Mouse (Mus musculus) liver, adult 2 months (tissue): ENCODE measurements around the gene Ccdc148. TPM values are rescaled to one million over a fixed set of nuclear protein-coding genes. Genes with fewer than 3 reads are reported as not detected.

ENCODE experiments used
- DNase-seq: peaks from one replicate; pipeline ENCODE4 v3.0.0-alpha.2; 2011; ENCODE audit warnings: low read depth, low spot score; ENCODE audit errors: extremely low read depth
- H3K27ac ChIP-seq: fragments of 200-500 bp; replicated peaks from 2 replicates; pipeline ENCODE4 v1.5.1; 2012; ENCODE audit warnings: low read depth, mild to moderate bottlenecking, control low read depth, inconsistent platforms, low read length; ENCODE audit not compliant: insufficient read depth
- H3K27me3 ChIP-seq: fragments of 200-500 bp; 2 replicates; pipeline ENCODE4 v1.6.1; 2012; ENCODE audit warnings: mild to moderate bottlenecking, moderate library complexity, low read length, inconsistent platforms; ENCODE audit not compliant: control insufficient read depth, insufficient read depth
- H3K36me3 ChIP-seq: fragments of 200-500 bp; 2 replicates; pipeline ENCODE4 v1.6.1; 2012; ENCODE audit warnings: low read length, inconsistent platforms; ENCODE audit not compliant: control insufficient read depth, insufficient read depth
- H3K4me1 ChIP-seq: fragments of 200-500 bp; 2 replicates; pipeline ENCODE4 v1.6.1; 2011; ENCODE audit warnings: low read length; ENCODE audit not compliant: control insufficient read depth, insufficient read depth
- H3K4me3 ChIP-seq: fragments of 200-500 bp; 2 replicates; pipeline ENCODE4 v1.5.1; 2011; ENCODE audit warnings: low read depth, mild to moderate bottlenecking, control low read depth, low read length, moderate library complexity; ENCODE audit not compliant: insufficient read depth
- H3K79me2 ChIP-seq: fragments of 200-500 bp; 2 replicates; pipeline ENCODE4 v1.6.1; 2012; ENCODE audit warnings: inconsistent platforms, mild to moderate bottlenecking, low read length, moderate library complexity; ENCODE audit not compliant: control insufficient read depth, insufficient read depth
- H3K9ac ChIP-seq: fragments of 200-500 bp; 2 replicates; pipeline ENCODE4 v1.6.1; 2012; ENCODE audit warnings: low read depth, mild to moderate bottlenecking, control low read depth, inconsistent platforms, low read length
- CTCF ChIP-seq: fragments of 200-500 bp; IDR thresholded peaks from 2 replicates; pipeline ENCODE4 v1.5.1; 2011; ENCODE audit warnings: low read depth, low read length, control low read depth
- POLR2A ChIP-seq: fragments of 200-500 bp; IDR thresholded peaks from 2 replicates; pipeline ENCODE4 v1.6.1; 2011; ENCODE audit warnings: low read length, control low read depth; ENCODE audit not compliant: insufficient read depth; ENCODE audit errors: extremely low read depth
- WGBS: fragments of 180-500 bp; shearing (Covaris S2); methylation state at CpG from one replicate; pipeline ENCODE4 v1.1.7; 2018; 5-methylcytosine and 5-hydroxymethylcytosine counted together
- polyA plus RNA-seq: library from polyadenylated mRNA; depleted of rRNA; stranded (reverse); fragments of >200 nt; gene quantifications from 2 replicates; pipeline ENCODE4 v1.2.3, GENCODE M21; 2012
- total RNA-seq: library from RNA; depleted of rRNA; stranded (reverse); fragments of >200 nt; gene quantifications from 2 replicates; pipeline ENCODE4 v1.2.3, GENCODE M21; 2014

Ccdc148 gene
- total and polyA plus RNA-seq, 2 experiments = 0.05 to 0.92 TPM

DNA sequence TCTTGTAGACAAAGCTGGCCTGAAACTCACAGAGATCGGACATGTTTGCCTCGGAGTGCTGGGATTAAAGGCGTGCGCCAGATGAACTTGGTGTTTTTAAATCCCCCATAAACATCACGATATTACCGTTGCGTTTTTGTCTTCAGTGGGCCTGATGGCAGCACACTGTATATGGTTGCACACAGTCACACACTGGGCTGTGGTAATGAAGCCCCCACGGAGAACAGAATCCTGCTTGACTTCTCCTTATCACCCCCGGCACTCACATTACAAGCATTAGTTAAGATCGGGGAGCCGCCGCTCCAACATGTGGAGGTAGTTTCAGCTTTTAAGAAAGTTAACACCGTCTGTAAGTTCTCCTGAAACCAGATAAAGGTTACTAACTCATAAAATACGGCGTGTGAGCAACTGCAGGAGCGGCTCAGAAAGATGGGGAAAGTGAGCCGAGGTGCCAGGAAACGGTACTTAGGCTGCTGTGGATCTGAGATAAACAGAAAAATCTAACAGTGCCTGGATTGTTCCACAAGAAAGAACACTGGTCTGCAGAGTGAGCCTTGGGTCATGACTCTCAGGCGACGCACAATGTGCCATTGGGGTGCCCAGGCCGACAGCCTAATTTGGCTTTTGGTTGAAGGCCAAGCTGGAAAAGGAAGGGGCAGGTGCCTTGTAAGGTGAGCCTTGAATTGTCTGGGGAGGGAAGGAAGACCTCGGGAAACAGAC, 117.0 kb downstream of the Ccdc148 start:
- no peak for TF ChIP-seq CTCF
- no peak for TF ChIP-seq POLR2A
- no peaks in the 10 kb centered on the region for H3K36me3 ChIP-seq
- H3K27me3 ChIP-seq = no peaks in the 10 kb centered on the region
- H3K4me3 ChIP-seq = no peak overlapping the region
- H3K27ac ChIP-seq = no peak overlapping the region
- no peak for DNase-seq
- H3K9ac ChIP-seq = no peak overlapping the region
- WGBS = 81% methylated on average over 22 of the region's 22 CpGs
- H3K4me1 ChIP-seq = no peaks in the 10 kb centered on the region
- no peaks in the 10 kb centered on the region for H3K79me2 ChIP-seq

DNA sequence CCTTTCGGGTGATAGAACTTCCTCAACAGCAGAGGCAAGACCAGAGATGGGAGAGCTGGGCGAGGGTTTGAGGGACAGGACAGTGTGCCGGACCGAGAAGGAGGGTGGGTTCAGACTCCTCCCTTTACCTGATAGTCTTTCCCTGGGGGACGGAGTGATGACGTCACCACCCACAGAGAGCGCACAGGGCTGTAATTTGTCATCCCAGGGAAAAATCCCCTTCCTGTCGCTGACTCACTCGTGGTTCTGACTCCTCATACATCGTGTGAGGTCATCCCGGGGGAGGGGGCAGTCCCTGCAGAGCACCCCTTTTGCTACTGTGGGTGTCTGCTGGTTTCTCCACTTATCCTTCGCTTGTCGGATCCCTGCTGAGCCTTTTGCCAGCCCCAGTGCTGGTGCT, 117.9 kb downstream of the Ccdc148 start:
- no peak overlapping the region for H3K9ac ChIP-seq
- no peak overlapping the region for H3K27ac ChIP-seq
- H3K36me3 ChIP-seq = no peaks in the 10 kb centered on the region
- WGBS = 69% methylated on average over 13 of the region's 13 CpGs
- DNase-seq = no peak
- no peaks in the 10 kb centered on the region for H3K4me1 ChIP-seq
- TF ChIP-seq CTCF = no peak
- no peak for TF ChIP-seq POLR2A
- H3K79me2 ChIP-seq = no peaks in the 10 kb centered on the region
- H3K4me3 ChIP-seq = no peak overlapping the region
- no peaks in the 10 kb centered on the region for H3K27me3 ChIP-seq

DNA sequence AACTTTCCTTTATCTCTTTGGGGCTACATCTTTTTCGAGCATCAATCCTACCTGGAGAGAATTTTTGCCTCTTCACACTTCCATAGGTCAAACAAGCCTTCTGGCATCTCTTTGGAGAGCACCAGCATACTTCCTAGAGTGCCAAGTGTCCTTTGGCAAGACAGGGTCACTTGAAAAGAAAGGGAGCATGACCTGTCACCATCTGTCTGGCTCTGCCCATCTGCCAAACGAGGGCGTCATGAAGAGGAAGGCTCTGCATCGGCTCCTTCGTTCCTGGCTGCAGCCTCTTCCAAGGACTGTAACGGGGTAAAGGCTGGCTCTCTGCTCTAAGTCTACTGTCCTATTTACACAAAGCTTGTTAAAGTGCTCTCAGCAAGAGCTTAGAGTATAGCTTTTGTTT, 124.0 kb downstream of the Ccdc148 start:
- H3K79me2 ChIP-seq = no peaks in the 10 kb centered on the region
- no peaks in the 10 kb centered on the region for H3K27me3 ChIP-seq
- 35% methylated on average over 6 of the region's 6 CpGs for WGBS
- no peaks in the 10 kb centered on the region for H3K36me3 ChIP-seq
- H3K9ac ChIP-seq = no peak overlapping the region
- no peak overlapping the region for H3K4me3 ChIP-seq
- no peak overlapping the region for H3K27ac ChIP-seq
- TF ChIP-seq CTCF = no peak
- no peak for TF ChIP-seq POLR2A
- peak; percentile 67 for DNase-seq
- peaks cover 11% of the 10 kb centered on the region for H3K4me1 ChIP-seq

DNA sequence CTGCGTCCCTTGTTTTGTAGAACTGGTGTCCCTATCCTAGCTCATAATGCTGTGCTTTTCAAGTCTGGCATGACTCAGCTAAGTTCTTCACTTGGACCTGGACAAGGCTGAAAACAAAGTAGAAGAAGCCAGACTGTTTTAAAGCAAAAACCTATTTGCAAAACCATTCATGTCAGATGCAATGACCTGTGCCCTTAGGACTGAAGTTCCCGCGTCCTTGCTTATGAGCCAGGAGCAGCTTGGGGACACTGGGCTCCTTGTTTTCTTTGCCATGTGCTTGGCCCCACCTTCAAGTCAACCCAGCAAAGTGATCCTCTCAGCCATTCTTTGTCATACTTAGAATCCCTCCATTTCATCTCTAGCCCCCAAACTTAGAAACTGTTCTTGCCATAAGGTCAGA, 125.3 kb downstream of the Ccdc148 start:
- no peak overlapping the region for H3K4me3 ChIP-seq
- peak overlapping the region; percentile 84 for H3K27ac ChIP-seq
- H3K79me2 ChIP-seq = no peaks in the 10 kb centered on the region
- peaks cover 11% of the 10 kb centered on the region for H3K4me1 ChIP-seq
- TF ChIP-seq POLR2A (no peak), CTCF (no peak)
- WGBS = 31% methylated on average over 3 of the region's 3 CpGs
- DNase-seq = peak; percentile 94
- H3K36me3 ChIP-seq = no peaks in the 10 kb centered on the region
- no peak overlapping the region for H3K9ac ChIP-seq
- H3K27me3 ChIP-seq = no peaks in the 10 kb centered on the region

DNA sequence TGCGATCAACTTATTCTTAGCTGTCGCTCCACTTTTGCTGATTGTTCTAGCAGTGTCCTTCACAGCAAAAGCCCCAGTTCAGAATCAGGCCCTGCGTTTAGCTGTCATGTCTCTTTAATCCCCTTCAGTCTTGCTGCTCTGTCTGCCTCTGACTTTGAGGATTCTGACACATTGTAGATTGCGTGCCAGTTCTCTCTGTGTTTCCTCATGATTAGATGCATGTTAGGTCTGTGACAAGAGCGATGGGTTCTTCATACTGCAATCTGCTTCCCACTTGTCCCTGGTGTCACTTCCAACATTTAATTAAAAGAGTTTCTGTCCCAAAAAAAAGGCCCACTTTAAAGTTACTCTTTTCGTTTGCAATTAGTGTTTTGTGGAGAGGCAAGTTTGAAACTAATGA, 126.2 kb downstream of the Ccdc148 start:
- no peaks in the 10 kb centered on the region for H3K36me3 ChIP-seq
- 93% methylated on average over 6 of the region's 6 CpGs for WGBS
- H3K27me3 ChIP-seq = no peaks in the 10 kb centered on the region
- peak overlapping the region; percentile 84; the same call in 1 of the 2 replicates for H3K27ac ChIP-seq
- no peaks in the 10 kb centered on the region for H3K79me2 ChIP-seq
- peaks cover 11% of the 10 kb centered on the region for H3K4me1 ChIP-seq
- no peak for DNase-seq
- H3K4me3 ChIP-seq = no peak overlapping the region
- no peak overlapping the region for H3K9ac ChIP-seq
- TF ChIP-seq CTCF = no peak
- TF ChIP-seq POLR2A = no peak

DNA sequence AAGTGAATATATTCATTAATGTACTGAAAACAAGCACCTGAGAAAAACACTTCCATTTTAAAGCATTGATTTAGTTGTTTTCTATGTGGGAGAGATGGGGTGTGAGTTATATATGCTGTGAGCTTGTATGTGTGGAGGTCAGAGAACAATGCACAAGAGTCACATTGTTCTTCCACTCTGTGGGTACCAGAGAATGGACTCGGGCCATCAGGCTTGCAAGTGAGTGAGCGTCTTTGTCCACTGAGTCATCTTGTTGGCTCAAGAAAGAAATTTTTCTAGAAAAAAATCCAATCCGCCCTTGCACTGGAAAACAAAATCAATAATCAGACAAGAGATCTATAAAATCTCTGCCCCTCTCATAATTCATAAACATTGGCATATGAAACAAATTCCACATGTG, 135.9 kb downstream of the Ccdc148 start:
- H3K27ac ChIP-seq = no peak overlapping the region

More for the DNA sequence above, 135.9 kb downstream of the Ccdc148 start:
- no peak overlapping the region for H3K4me3 ChIP-seq
- H3K27me3 ChIP-seq = no peaks in the 10 kb centered on the region
- no peak for DNase-seq
- H3K9ac ChIP-seq = no peak overlapping the region
- no peaks in the 10 kb centered on the region for H3K79me2 ChIP-seq
- H3K4me1 ChIP-seq = no peaks in the 10 kb centered on the region
- 61% methylated on average over 3 of the region's 3 CpGs for WGBS
- no peak for TF ChIP-seq CTCF
- no peak for TF ChIP-seq POLR2A
- H3K36me3 ChIP-seq = no peaks in the 10 kb centered on the region
